Mouse (Mus musculus) kidney, adult 2 months (tissue): ENCODE measurements around the gene Gm3448. TPM values are rescaled to one million over a fixed set of nuclear protein-coding genes. Genes with fewer than 3 reads are reported as not detected.
A peak's percentile ranks its signal among the peaks of the same experiment; 100 is the strongest.
"Not testable (repeated sequence)": the region's sequence is repeated elsewhere in the genome, so short reads cannot be mapped to it uniquely, and the experiment has no call there.

Experiments used
- DNase-seq: peaks from one replicate; pipeline ENCODE4 v3.0.0; 2021
- H3K27ac ChIP-seq: fragments of 200-500 bp; 2 replicates; pipeline ENCODE4 v1.5.1; 2012; ENCODE audit warnings: low read depth, low read length, control low read depth, inconsistent platforms; ENCODE audit not compliant: insufficient read depth
- H3K27me3 ChIP-seq: fragments of 200-500 bp; replicated peaks from 2 replicates; pipeline ENCODE4 v1.6.1; 2012; ENCODE audit warnings: mild to moderate bottlenecking, moderate library complexity, low read length, inconsistent platforms; ENCODE audit not compliant: control insufficient read depth, insufficient read depth
- H3K36me3 ChIP-seq: fragments of 200-500 bp; 2 replicates; pipeline ENCODE4 v1.6.1; 2012; ENCODE audit warnings: mild to moderate bottlenecking, moderate library complexity, low read length, inconsistent platforms; ENCODE audit not compliant: control insufficient read depth, insufficient read depth
- H3K4me1 ChIP-seq: fragments of 200-500 bp; 2 replicates; pipeline ENCODE4 v1.6.1; 2011; ENCODE audit warnings: low read length; ENCODE audit not compliant: control insufficient read depth, insufficient read depth
- H3K4me3 ChIP-seq: fragments of 200-500 bp; 2 replicates; pipeline ENCODE4 v1.5.1; 2011; ENCODE audit warnings: mild to moderate bottlenecking, low read depth, low read length, control low read depth; ENCODE audit not compliant: insufficient read depth
- CTCF ChIP-seq: fragments of 200-500 bp; conservative IDR thresholded peaks from 2 replicates; pipeline ENCODE4 v1.5.1; 2011; ENCODE audit warnings: low read depth, mild to moderate bottlenecking, control low read depth, low read length, moderate library complexity, mixed read lengths; ENCODE audit not compliant: insufficient read depth, insufficient read length
- POLR2A ChIP-seq: fragments of 200-500 bp; IDR thresholded peaks from one replicate; pipeline ENCODE4 v1.6.1; 2011; ENCODE audit warnings: low read depth, low read length, control low read depth
- WGBS: fragments of 180-500 bp; shearing (Covaris S2); methylation state at CpG from one replicate; pipeline ENCODE4 v1.1.7; 2018; 5-methylcytosine and 5-hydroxymethylcytosine counted together
- polyA plus RNA-seq: library from polyadenylated mRNA; depleted of rRNA; stranded (reverse); fragments of >200 nt; gene quantifications from 2 replicates; pipeline ENCODE4 v1.2.3, GENCODE M21; 2012

Gm3448 gene
- polyA plus RNA-seq, 1 experiment, result 0.88 TPM

- not testable (repeated sequence) for H3K4me1 ChIP-seq, DNase-seq, H3K36me3 ChIP-seq, H3K27ac ChIP-seq, H3K4me3 ChIP-seq, H3K27me3 ChIP-seq
- WGBS, result 2% methylated on average over 4 of the region's 7 CpGs
Measured at GRCm38 (mm10) chr17:14977718-14978361, 63.5 kb downstream of the Gm3448 start.

GRCm38 (mm10) chr17:14968373-14968913 is 72.9 kb downstream of the Gm3448 start:
- not testable (repeated sequence) for H3K27me3 ChIP-seq, H3K4me3 ChIP-seq, H3K4me1 ChIP-seq, H3K36me3 ChIP-seq, H3K27ac ChIP-seq, DNase-seq
- no CpG with 5 or more reads among the region's 6 CpGs for WGBS

- H3K4me1 ChIP-seq, DNase-seq, H3K36me3 ChIP-seq, H3K27ac ChIP-seq, H3K4me3 ChIP-seq, H3K27me3 ChIP-seq: not testable (repeated sequence)
- WGBS, result no CpG with 5 or more reads among the region's 44 CpGs
Measured at GRCm38 (mm10) chr17:14961557-14962154, 79.7 kb downstream of the Gm3448 start.

- peak within 1 kb of the TSS; percentile 99 for H3K4me3 ChIP-seq
- 9% methylated on average over 67 of the region's 100 CpGs for WGBS
- peak; percentile 42 for DNase-seq
- peak within 1 kb of the TSS; percentile 75; the same call in 1 of the 2 replicates for H3K27ac ChIP-seq
- H3K4me1 ChIP-seq, H3K27me3 ChIP-seq, H3K36me3 ChIP-seq: not testable (repeated sequence)
Measured at GRCm38 (mm10) chr17:14960951-14961556, 80.3 kb downstream of the Gm3448 start, which contains the start of gene Phf10. TSS of gene Phf10 (minus strand) at chr17:14961273.

- Histone ChIP-seq H3K4me1 (peaks cover 3% of the 10 kb centered on the region; the same call in 1 of the 2 replicates), H3K36me3 (no peaks in the 10 kb centered on the region), H3K27me3 (no peaks in the 10 kb centered on the region), H3K4me3 (peak overlapping the region; percentile 99), H3K27ac (peak overlapping the region; percentile 75; the same call in 1 of the 2 replicates)
- under 1% methylated on average over 20 of the region's 23 CpGs for WGBS
- TF ChIP-seq CTCF, result no peak
- no peak for TF ChIP-seq POLR2A
- peak; percentile 17 for DNase-seq
Measured at GRCm38 (mm10) chr17:14960520-14960919, 80.8 kb downstream of the Gm3448 start.

- DNase-seq, result peak; percentile 14
- Histone ChIP-seq H3K27ac (no peak overlapping the region), H3K4me3 (peak overlapping the region; percentile 7; the same call in 1 of the 2 replicates)
Measured at GRCm38 (mm10) chr17:14959979-14960378, 81.4 kb downstream of the Gm3448 start.

GRCm38 (mm10) chr17:14958686-14959327 is 82.5 kb downstream of the Gm3448 start:
- no peak overlapping the region for H3K4me3 ChIP-seq
- TF ChIP-seq POLR2A (no peak), CTCF (no peak)
- H3K4me1 ChIP-seq, result peaks cover 3% of the 10 kb centered on the region; the same call in 1 of the 2 replicates
- H3K36me3 ChIP-seq, result no peaks in the 10 kb centered on the region
- H3K27ac ChIP-seq, result no peak overlapping the region
- 76% methylated on average over 5 of the region's 5 CpGs for WGBS
- H3K27me3 ChIP-seq, result no peaks in the 10 kb centered on the region
- no peak for DNase-seq

More at GRCm38 (mm10) chr17:14959979-14960378, 81.4 kb downstream of the Gm3448 start:
- no peaks in the 10 kb centered on the region for H3K27me3 ChIP-seq
- peaks cover 3% of the 10 kb centered on the region; the same call in 1 of the 2 replicates for H3K4me1 ChIP-seq
- H3K36me3 ChIP-seq, result no peaks in the 10 kb centered on the region
- TF ChIP-seq CTCF (no peak), POLR2A (no peak)
- 14% methylated on average over 3 of the region's 3 CpGs for WGBS
